Mouse (Mus musculus): ENCODE results near the gene Med24. TPM values are rescaled to one million over a fixed set of nuclear protein-coding genes. Genes with fewer than 3 reads are reported as not detected.
A peak's percentile ranks its signal among the peaks of the same experiment; 100 is the strongest.

Med24 gene
- polyA plus RNA-seq, 1 experiment = 55.1 TPM

DNA sequence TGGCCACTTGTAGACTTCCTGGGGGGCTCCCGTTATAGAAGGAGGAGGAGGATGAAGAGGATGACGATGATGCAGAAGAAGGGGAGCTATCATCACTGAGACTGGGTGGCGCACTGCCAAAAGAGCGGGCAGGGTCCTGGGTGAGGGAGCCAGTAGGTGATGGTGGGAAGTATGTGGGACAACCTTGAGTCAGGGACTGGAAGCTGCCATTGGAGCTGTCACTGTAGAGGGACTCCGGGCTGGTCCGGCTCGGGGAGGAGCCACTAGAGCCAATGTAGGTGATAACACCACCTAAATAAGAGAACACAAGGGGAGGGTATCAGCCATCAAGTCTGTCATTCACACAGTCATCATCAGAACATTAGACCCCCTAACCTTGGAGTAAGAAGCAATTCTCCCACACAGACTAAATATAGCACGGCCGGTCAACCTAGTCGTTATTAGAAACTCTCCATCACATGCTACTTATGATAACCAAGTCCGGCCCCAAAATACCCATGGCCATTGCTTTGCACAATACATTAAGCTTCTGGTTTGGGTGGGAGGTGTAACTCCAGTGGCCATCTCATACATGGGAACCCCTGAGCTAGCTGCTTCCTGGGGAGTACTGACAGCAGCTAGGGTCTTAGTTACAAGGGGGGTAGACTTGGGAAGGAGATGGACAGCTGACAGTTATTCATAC lies 42.8 kb upstream of the Med24 start:
- TF ChIP-seq POLR2A (IDR thresholded peaks at IDR 0.05; ENCODE audit: borderline replicate concordance, extremely low read depth, low read depth, low read length) (no peak; the same call in 1 of the 2 replicates), CTCF (IDR thresholded peaks at IDR 0.05; ENCODE audit: insufficient read depth, low read length) (no peak)
- WGBS = 55% methylated on average over 11 of the region's 11 CpGs
- peaks cover 50% of the 10 kb centered on the region for H3K4me1 ChIP-seq (ENCODE audit: control insufficient read depth, insufficient read depth, low read length)
- DNase-seq = peak; percentile 29
- H3K4me3 ChIP-seq (replicated peaks; ENCODE audit: extremely low read depth, low read depth, low read length) = peak overlapping the region; percentile 60

- DNase-seq = no peak
- H3K4me3 ChIP-seq (replicated peaks; ENCODE audit: extremely low read depth, low read depth, low read length) = peak overlapping the region; percentile 33
- WGBS = 84% methylated on average over 18 of the region's 18 CpGs
- H3K4me1 ChIP-seq (ENCODE audit: control insufficient read depth, insufficient read depth, low read length) = peaks cover 46% of the 10 kb centered on the region
- TF ChIP-seq POLR2A (IDR thresholded peaks at IDR 0.05; ENCODE audit: borderline replicate concordance, extremely low read depth, low read depth, low read length) (0 out of 2 replicates have a peak, but pooled peaks have one; percentile 17), CTCF (IDR thresholded peaks at IDR 0.05; ENCODE audit: insufficient read depth, low read length) (no peak)
Measured at GRCm38 (mm10) chr11:98771131-98771530, 41.9 kb upstream of the Med24 start.

GRCm38 (mm10) chr11:98770096-98770975 lies 41.1 kb upstream of the Med24 start:
- H3K4me3 ChIP-seq (replicated peaks; ENCODE audit: extremely low read depth, low read depth, low read length) = no peak overlapping the region
- peak; percentile 24 for DNase-seq
- H3K4me1 ChIP-seq (ENCODE audit: control insufficient read depth, insufficient read depth, low read length) = peaks cover 43% of the 10 kb centered on the region
- WGBS = 69% methylated on average over 26 of the region's 26 CpGs
- no peak for TF ChIP-seq CTCF (IDR thresholded peaks at IDR 0.05; ENCODE audit: insufficient read depth, low read length)
- peak; percentile 14; the same call in 1 of the 2 replicates for TF ChIP-seq POLR2A (IDR thresholded peaks at IDR 0.05; ENCODE audit: borderline replicate concordance, extremely low read depth, low read depth, low read length)

DNA sequence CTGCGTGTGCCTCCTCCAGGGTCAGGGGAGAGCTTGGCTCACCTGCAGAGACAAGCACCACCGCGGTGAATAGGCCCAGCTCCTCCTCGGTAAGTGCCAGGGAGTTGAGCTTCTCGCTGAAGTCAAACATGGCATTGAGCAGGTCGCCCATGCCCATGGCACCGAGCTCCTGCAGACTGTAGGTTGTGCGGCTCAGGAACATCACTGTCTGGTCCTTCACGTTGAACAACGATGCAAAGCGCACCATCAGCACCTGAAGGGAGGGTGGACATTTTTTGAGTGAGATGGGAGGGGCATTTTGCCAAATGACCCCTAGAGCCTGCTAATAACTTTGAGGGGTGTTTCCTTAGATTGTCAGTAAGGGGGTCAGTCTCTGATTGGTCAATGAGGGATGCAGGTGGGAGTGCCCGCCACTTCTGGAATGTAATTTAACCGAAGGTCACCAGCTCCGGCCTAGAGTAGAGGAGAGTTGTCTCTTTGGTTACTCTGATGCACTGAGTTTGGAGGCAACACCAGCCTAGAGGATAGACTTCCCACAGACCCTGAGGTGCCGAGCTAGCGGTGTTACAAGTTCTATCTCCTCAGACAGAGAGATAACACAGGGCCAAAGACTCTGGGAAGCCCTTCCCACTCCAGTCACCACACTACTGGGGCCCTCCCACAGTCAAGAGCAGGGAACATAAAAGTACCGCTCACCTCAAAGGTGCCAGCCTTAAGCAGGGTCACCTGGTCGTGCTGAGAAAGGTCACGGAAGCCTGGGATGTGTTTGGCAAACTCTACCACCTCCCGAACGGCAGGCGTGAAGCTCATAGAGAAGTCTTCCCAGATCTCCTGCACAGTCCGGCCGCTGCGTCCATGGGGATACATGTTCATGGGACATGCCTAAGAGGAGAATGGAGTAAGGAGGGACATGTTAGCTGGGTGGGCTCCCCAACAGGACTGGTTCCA lies 40.0 kb upstream of the Med24 start:
- Histone ChIP-seq H3K4me3 (replicated peaks; ENCODE audit: extremely low read depth, low read depth, low read length) (no peak overlapping the region), H3K4me1 (ENCODE audit: control insufficient read depth, insufficient read depth, low read length) (peaks cover 43% of the 10 kb centered on the region)
- DNase-seq = peak; percentile 20
- TF ChIP-seq CTCF (IDR thresholded peaks at IDR 0.05; ENCODE audit: insufficient read depth, low read length) (no peak), POLR2A (IDR thresholded peaks at IDR 0.05; ENCODE audit: borderline replicate concordance, extremely low read depth, low read depth, low read length) (peak; percentile 39; the same call in 1 of the 2 replicates)
- WGBS = 80% methylated on average over 25 of the region's 25 CpGs

- WGBS = 50% methylated on average over 39 of the region's 39 CpGs
- TF ChIP-seq POLR2A (IDR thresholded peaks at IDR 0.05; ENCODE audit: borderline replicate concordance, extremely low read depth, low read depth, low read length) (peak; percentile 44; the same call in 1 of the 2 replicates), CTCF (IDR thresholded peaks at IDR 0.05; ENCODE audit: insufficient read depth, low read length) (no peak)
- no peak overlapping the region for H3K4me3 ChIP-seq (replicated peaks; ENCODE audit: extremely low read depth, low read depth, low read length)
- DNase-seq = peak; percentile 38
- H3K4me1 ChIP-seq (ENCODE audit: control insufficient read depth, insufficient read depth, low read length) = peaks cover 44% of the 10 kb centered on the region
Measured at GRCm38 (mm10) chr11:98768127-98769006, 39.1 kb upstream of the Med24 start.

- H3K4me1 ChIP-seq (ENCODE audit: control insufficient read depth, insufficient read depth, low read length) = peaks cover 45% of the 10 kb centered on the region
- 31% methylated on average over 4 of the region's 4 CpGs for WGBS
- no peak for DNase-seq
- TF ChIP-seq POLR2A (IDR thresholded peaks at IDR 0.05; ENCODE audit: borderline replicate concordance, extremely low read depth, low read depth, low read length) = no peak
- no peak for TF ChIP-seq CTCF (IDR thresholded peaks at IDR 0.05; ENCODE audit: insufficient read depth, low read length)
- H3K4me3 ChIP-seq (replicated peaks; ENCODE audit: extremely low read depth, low read depth, low read length) = no peak overlapping the region
Measured at GRCm38 (mm10) chr11:98767713-98768112, 38.5 kb upstream of the Med24 start.

GRCm38 (mm10) chr11:98767276-98767675 lies 38.0 kb upstream of the Med24 start:
- H3K4me1 ChIP-seq (ENCODE audit: control insufficient read depth, insufficient read depth, low read length) = peaks cover 42% of the 10 kb centered on the region
- H3K4me3 ChIP-seq (replicated peaks; ENCODE audit: extremely low read depth, low read depth, low read length) = no peak overlapping the region
- TF ChIP-seq POLR2A (IDR thresholded peaks at IDR 0.05; ENCODE audit: borderline replicate concordance, extremely low read depth, low read depth, low read length) = peak; percentile 43; the same call in 1 of the 2 replicates
- no peak for TF ChIP-seq CTCF (IDR thresholded peaks at IDR 0.05; ENCODE audit: insufficient read depth, low read length)
- no peak for DNase-seq
- WGBS = 40% methylated on average over 9 of the region's 9 CpGs

- Histone ChIP-seq H3K4me1 (ENCODE audit: control insufficient read depth, insufficient read depth, low read length) (peaks cover 40% of the 10 kb centered on the region), H3K4me3 (replicated peaks; ENCODE audit: extremely low read depth, low read depth, low read length) (no peak overlapping the region)
- TF ChIP-seq POLR2A (IDR thresholded peaks at IDR 0.05; ENCODE audit: borderline replicate concordance, extremely low read depth, low read depth, low read length) (no peak; the same call in 1 of the 2 replicates), CTCF (IDR thresholded peaks at IDR 0.05; ENCODE audit: insufficient read depth, low read length) (no peak)
- 57% methylated on average over 5 of the region's 5 CpGs for WGBS
- peak; percentile 33 for DNase-seq
Measured at GRCm38 (mm10) chr11:98766816-98767215, 37.6 kb upstream of the Med24 start.
